Mouse (Mus musculus) left cerebral cortex, postnatal 10 days (tissue): ENCODE measurements around the gene Sall4. TPM values are rescaled to one million over a fixed set of nuclear protein-coding genes. Genes with fewer than 3 reads are reported as not detected.

ENCODE experiments used
- DNase-seq, 2 experiments: peaks; one replicate each; pipeline ENCODE4 v3.0.0; 2021 to 2022; ENCODE audit warnings: low spot score in 2 of 2, mixed read lengths in 1 of 2; ENCODE audit errors: extremely low spot score in 1 of 2
- intact Hi-C: fragments of 180-260 bp; cut with DNase I; formaldehyde crosslinking; loops from one replicate; pipeline ENCODE4 v1.15.1; 2025
- total RNA-seq, 2 experiments: library from RNA; stranded (reverse); gene quantifications; 2 replicates each; pipeline ENCODE4 v1.2.3; 2021

Gene Sall4
- total RNA-seq, 2 experiments from 2014 or later = 0.47 TPM; not detected in 1

DNA sequence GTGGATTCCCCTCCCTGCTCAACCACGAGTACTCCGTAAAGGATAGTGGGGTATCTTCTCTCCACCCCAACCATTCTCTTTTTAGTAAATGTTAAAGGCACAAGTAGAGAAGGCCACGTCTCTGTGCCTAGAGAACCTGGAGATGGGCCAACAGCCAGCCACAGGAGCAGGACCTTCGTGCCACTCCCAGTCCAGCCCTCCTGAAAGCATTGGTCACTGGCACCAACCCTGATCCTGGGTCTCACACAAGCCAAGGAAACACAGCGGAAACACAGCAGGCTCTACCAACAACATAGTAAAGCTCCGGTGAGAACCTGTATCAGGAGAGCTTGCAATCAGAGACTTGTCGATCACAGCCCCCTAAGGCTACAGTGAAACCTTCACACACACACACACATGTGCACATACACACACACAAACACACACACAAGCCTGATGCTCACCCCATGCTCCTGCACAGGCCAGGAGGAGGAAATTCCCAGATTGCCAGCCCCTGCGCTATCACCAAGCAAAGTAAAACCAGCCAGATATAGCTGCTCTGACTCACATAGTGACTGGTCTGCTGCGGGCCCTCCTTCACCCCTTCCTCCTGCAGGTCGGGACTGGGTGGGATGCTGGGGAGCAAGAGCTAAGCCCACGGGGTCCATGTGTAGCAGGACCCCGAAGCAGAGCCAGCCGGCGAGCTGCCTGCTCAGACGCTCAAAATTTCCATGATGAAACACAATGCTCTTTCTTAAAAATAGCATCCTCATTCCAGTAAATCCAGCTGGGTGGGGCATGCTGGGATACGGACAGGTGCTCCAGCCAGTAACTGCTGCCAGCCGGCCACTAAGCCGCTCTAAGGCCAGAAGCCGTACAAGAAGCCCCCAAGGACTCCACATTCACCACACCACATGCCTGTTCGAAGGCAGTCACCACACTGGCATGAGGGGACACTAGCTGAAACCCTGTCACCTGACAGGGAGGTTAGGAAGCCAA is 55.3 kb downstream of the Sall4 start:
- DNase-seq = no peak
- intact Hi-C loops = no loop called here

DNA sequence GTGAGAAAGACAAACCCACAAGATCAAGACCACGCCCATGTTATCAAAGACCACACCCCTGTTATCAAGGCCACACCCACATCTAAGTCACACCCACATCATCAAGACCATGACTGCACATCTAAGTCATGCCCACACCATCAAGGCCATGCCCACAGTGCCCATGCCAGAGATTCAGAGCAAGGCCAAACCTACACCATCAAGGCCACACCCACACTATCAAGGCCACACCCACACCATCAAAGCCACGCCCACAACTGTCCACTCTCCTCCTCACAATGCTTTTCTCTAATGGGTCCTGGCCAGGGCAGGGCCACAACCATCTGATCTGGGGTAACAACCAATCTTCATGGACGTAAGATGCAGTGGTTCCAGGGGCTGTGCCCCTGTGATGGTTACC is 56.8 kb downstream of the Sall4 start:
- intact Hi-C loops = no loop called here
- DNase-seq = no peak

DNA sequence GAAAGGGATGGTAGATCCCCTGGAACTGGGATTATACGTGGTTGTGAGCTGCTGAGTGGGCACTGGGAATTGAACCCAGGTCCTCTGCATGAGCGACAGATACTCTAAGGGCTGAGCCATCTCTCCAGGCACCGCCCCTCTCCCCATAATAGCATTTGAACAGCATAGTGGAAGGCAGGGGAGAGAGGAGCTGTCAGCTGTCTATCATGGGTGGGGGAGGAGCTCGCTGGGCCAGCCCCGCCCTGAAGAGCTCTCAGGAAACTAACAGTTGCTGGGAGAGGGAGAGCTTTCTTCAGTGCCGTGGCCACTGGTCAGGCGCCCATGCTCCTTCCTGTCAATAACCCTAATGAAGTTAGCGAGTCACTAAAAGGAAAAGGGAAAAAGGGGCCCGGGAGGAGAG is 60.0 kb downstream of the Sall4 start:
- intact Hi-C loops = no loop called here
- no peak for DNase-seq

DNA sequence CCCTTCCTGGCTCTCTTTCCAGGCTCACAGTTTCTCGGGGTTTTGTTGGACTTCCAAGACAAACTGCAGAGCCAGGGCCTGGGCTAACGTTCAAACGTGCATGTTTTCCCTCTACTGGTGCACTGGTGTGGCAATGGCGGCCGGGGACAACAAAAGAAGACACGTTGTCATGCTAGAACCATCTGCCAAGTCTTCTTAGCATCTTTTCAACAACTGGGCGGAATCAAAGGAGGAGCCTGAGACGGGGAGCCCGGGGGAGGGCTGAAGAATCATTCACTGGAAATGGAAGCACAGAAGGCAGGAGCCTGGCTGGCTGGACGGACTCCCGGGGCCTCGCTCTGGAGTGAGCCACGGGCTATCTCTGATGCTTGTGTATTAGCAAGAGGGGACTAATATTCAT is 65.5 kb downstream of the Sall4 start:
- DNase-seq = peak in 1 of 2 experiments; percentile 46
- intact Hi-C loops = no loop called here

Other genes starting within 250 kb of the Sall4 start
- 10 to 100 TPM; 14.4 to 17.4 TPM for gene Nfatc2, start 166.3 kb downstream of the Sall4 start, total RNA-seq
- 100 to 1,000 TPM; 486 to 487 TPM for gene Atp9a, start 25.5 kb downstream of the Sall4 start, total RNA-seq
- 10 to 100 TPM; 19.1 to 19.5 TPM for gene Zfp64, start 187.6 kb upstream of the Sall4 start, total RNA-seq